Mouse (Mus musculus) layer of hippocampus, adult 9-11 months (tissue): ENCODE measurements at regions not wholly inside any gene's neighbourhood (a gene's known extent, or its start where the extent isn't known, plus 50 kb on each side); places are given as distances from the start of the nearest gene placed in this dataset.
A peak's percentile ranks its signal among the peaks of the same experiment; 100 is the strongest.

Experiments used
- DNase-seq: peaks from one replicate; pipeline ENCODE4 v3.0.0; 2022

- DNase-seq = no peak
Measured at GRCm38 (mm10) chr2:45172382-45172781, 55.2 kb upstream of the Zeb2 start.

GRCm38 (mm10) chr2:45171520-45172173, 54.5 kb upstream of the Zeb2 start:
- DNase-seq = peak; percentile 63

- no peak for DNase-seq
Measured at GRCm38 (mm10) chr2:45170272-45170671, 53.1 kb upstream of the Zeb2 start.

DNA sequence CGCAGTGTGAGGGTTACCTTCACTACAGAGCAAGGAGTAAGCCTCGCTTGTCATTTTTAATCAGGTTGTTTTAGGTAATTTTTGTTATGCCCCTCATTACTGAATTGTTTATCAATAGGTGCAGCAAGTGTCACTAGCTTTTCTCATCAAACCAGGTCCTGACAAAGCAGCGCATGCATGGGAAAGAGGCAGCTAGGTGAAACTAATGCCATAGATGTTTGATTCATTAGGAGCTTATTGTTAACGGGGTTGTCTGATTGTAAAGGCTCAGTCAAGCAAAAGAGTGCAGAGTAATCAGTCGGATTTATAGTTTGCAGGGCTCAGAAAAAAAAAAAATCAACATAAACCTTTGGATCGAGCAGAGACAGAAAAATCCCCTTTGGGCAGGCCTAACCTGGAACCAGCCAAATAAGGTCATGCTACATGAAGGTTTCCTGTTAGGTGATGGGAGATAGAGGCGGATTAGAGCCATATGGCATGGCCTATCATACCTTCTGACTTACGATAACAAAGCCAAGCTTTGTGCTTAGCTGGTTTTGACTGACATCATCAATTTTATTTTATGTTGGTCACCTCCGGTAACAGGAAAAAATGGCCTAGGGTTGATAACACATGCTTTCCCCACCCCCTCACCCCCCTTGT, 52.4 kb upstream of the Zeb2 start:
- DNase-seq = no peak

- DNase-seq = peak; percentile 76
Measured at GRCm38 (mm10) chr2:45168606-45169005, 51.4 kb upstream of the Zeb2 start.
